Mouse (Mus musculus) ES-Bruce4 (cell line): ENCODE data around the gene Ern2. TPM values are rescaled to one million over a fixed set of nuclear protein-coding genes. Genes with fewer than 3 reads are reported as not detected.

Source experiments
- H3K27ac ChIP-seq: 2 replicates; pipeline ENCODE4 v1.5.1; 2012; ENCODE audit warnings: low read length, inconsistent platforms; ENCODE audit not compliant: insufficient read depth
- H3K27me3 ChIP-seq: 2 replicates; pipeline ENCODE4 v1.6.1; 2012; ENCODE audit warnings: mild to moderate bottlenecking, low read length, inconsistent platforms; ENCODE audit not compliant: control insufficient read depth, poor library complexity, insufficient read depth, severe bottlenecking
- H3K36me3 ChIP-seq: 2 replicates; pipeline ENCODE4 v1.6.1; 2012; ENCODE audit warnings: inconsistent platforms, mild to moderate bottlenecking, low read length, moderate library complexity; ENCODE audit not compliant: control insufficient read depth, poor library complexity, insufficient read depth, severe bottlenecking
- H3K4me1 ChIP-seq: one replicate; pipeline ENCODE4 v1.8.1; 2011; ENCODE audit warnings: low read length; ENCODE audit not compliant: control insufficient read depth, insufficient read depth
- H3K4me3 ChIP-seq: 2 replicates; pipeline ENCODE4 v1.5.1; 2011; ENCODE audit warnings: low read depth, mild to moderate bottlenecking, low read length
- H3K9ac ChIP-seq: 2 replicates; pipeline ENCODE4 v1.6.1; 2012; ENCODE audit warnings: low read depth, mild to moderate bottlenecking, inconsistent platforms; ENCODE audit not compliant: poor library complexity, severe bottlenecking
- H3K9me3 ChIP-seq: replicated peaks from 2 replicates; pipeline ENCODE4 v1.6.1; 2012; ENCODE audit warnings: mild to moderate bottlenecking, low read length, inconsistent platforms; ENCODE audit not compliant: control insufficient read depth, poor library complexity, insufficient read depth, severe bottlenecking
- CTCF ChIP-seq: IDR thresholded peaks from one replicate; pipeline ENCODE4 v1.8.1; 2011; ENCODE audit warnings: low read depth, low read length
- EP300 ChIP-seq: IDR thresholded peaks from 2 replicates; pipeline ENCODE4 v1.6.1; 2011; ENCODE audit warnings: low read depth, low read length; ENCODE audit not compliant: insufficient read depth
- POLR2A ChIP-seq: IDR thresholded peaks from one replicate; pipeline ENCODE4 v1.8.1; 2011; ENCODE audit warnings: low read length; ENCODE audit not compliant: insufficient read depth
- polyA plus RNA-seq: library from polyadenylated mRNA; stranded (reverse); fragments of >200 nt; gene quantifications from 2 replicates; pipeline ENCODE4 v1.2.4, GENCODE M21; 2011; ENCODE audit warnings: low read depth; ENCODE audit not compliant: missing spikeins, insufficient read depth, insufficient read length

The Ern2 gene
- polyA plus RNA-seq, 1 experiment: not detected

DNA sequence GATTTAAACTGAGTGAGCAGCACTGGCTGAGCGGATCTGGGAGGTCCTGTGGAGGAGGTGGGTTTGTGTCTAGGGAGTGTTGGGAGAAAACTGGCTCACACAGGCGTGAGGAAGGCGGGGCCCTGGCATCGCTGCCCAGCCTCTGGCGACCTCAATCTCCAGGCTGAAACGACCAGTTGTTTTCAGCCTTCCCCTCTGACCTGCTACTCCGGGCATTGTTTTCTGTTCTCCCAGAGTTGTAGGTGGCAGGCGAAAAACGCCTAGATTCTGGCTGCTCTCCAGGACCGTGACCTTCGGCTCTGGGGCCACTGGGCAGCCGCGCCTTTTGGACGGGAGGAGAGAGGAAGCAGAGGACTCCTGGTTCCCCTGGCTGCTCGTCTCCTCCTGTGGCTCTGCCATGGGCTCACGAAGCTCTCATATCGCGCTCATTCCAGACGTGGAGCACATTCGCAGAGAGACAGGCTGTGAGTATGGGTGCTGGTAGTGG is 33.4 kb upstream of the Ern2 start, which contains the start of gene Chp2:
Gene Chp2 (plus strand): TSS at position 182 of the 487 bp plus-strand sequence.
- Histone ChIP-seq H3K4me1 (no peaks in the 10 kb centered on the region), H3K27me3 (no peaks in the 10 kb centered on the region), H3K9me3 (no peaks in the 10 kb centered on the region), H3K36me3 (no peaks in the 10 kb centered on the region), H3K9ac (no peak within 1 kb of the TSS), H3K27ac (no peak within 1 kb of the TSS), H3K4me3 (no peak within 1 kb of the TSS)
- TF ChIP-seq EP300 (no peak), POLR2A (no peak), CTCF (no peak)

GRCm38 (mm10) chr7:122208276-122209021 is 22.4 kb upstream of the Ern2 start:
- Histone ChIP-seq H3K27ac (no peak overlapping the region), H3K9me3 (no peaks in the 10 kb centered on the region), H3K4me1 (no peaks in the 10 kb centered on the region), H3K36me3 (no peaks in the 10 kb centered on the region), H3K4me3 (no peak overlapping the region), H3K27me3 (no peaks in the 10 kb centered on the region), H3K9ac (no peak overlapping the region)
- no peak for TF ChIP-seq CTCF
- TF ChIP-seq POLR2A: no peak
- TF ChIP-seq EP300: no peak

- Histone ChIP-seq H3K4me3 (no peak overlapping the region), H3K9ac (no peak overlapping the region), H3K4me1 (no peaks in the 10 kb centered on the region), H3K27me3 (no peaks in the 10 kb centered on the region), H3K36me3 (no peaks in the 10 kb centered on the region), H3K27ac (no peak overlapping the region), H3K9me3 (no peaks in the 10 kb centered on the region)
- TF ChIP-seq POLR2A: no peak
- no peak for TF ChIP-seq EP300
- no peak for TF ChIP-seq CTCF
Observed at GRCm38 (mm10) chr7:122206121-122206520, 20.1 kb upstream of the Ern2 start.

GRCm38 (mm10) chr7:122203936-122204335 is 17.9 kb upstream of the Ern2 start:
- Histone ChIP-seq H3K36me3 (no peaks in the 10 kb centered on the region), H3K27me3 (no peaks in the 10 kb centered on the region), H3K4me3 (no peak overlapping the region), H3K9ac (no peak overlapping the region), H3K9me3 (no peaks in the 10 kb centered on the region), H3K4me1 (no peaks in the 10 kb centered on the region), H3K27ac (no peak overlapping the region)
- TF ChIP-seq CTCF (no peak), EP300 (no peak), POLR2A (no peak)

DNA sequence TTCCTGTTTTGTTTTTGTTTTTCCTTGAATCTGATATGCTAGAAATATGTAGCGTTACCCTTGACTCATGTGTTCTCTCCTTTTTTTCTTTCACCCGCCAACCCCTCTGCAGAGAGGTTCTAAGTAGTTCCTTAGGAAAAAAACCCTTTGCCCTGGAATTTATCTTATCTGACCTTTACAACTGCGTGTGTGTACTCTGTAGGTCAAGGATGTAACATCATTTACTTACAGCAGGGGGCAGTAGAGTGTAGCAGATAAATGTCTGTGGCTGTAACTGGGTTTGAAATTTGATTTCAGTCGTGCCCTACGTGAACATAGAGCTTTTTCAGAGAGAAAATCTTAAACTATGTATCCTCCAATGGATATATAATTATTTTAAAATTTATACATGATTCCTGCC is 13.3 kb upstream of the Ern2 start:
- no peak overlapping the region for H3K9ac ChIP-seq
- H3K36me3 ChIP-seq: no peaks in the 10 kb centered on the region
- no peak overlapping the region for H3K27ac ChIP-seq
- no peak overlapping the region for H3K4me3 ChIP-seq
- TF ChIP-seq EP300: no peak
- TF ChIP-seq CTCF: peak; percentile 11
- H3K27me3 ChIP-seq: no peaks in the 10 kb centered on the region
- H3K4me1 ChIP-seq: no peaks in the 10 kb centered on the region
- no peaks in the 10 kb centered on the region; the same call in none of the 2 replicates for H3K9me3 ChIP-seq

DNA sequence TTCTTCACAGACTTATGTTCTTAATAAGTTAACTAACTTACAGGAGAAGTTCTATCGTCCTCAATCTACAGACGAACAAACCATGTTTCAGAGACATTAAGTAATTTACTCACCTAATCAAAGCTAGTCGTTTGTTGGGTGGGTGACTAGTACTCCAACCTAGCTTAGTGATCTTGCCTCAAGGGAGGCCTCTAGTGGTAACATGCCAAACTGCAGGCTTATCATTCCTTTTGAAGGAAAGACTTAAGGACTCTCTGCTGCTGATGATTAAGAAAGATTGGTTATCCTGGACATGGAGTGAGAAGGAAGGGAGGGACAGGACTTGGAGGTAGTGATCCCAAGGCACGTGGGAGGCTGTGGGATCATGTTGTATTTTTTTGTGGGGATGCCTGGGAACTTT is 11.3 kb upstream of the Ern2 start:
- Histone ChIP-seq H3K9ac (no peak overlapping the region), H3K9me3 (no peaks in the 10 kb centered on the region; the same call in none of the 2 replicates), H3K27ac (no peak overlapping the region), H3K4me1 (no peaks in the 10 kb centered on the region), H3K36me3 (no peaks in the 10 kb centered on the region), H3K4me3 (no peak overlapping the region), H3K27me3 (no peaks in the 10 kb centered on the region)
- TF ChIP-seq EP300 (no peak), CTCF (no peak), POLR2A (no peak)
